Mouse (Mus musculus) testis, adult 2 months (tissue): Measurements from ENCODE around the gene Fbxo42.

Source experiments
- CTCF ChIP-seq: fragments of 200-500 bp; IDR thresholded peaks from 2 replicates; pipeline ENCODE4 v1.5.1; 2012; ENCODE audit warnings: low read depth, mild to moderate bottlenecking, inconsistent platforms, low read length, moderate library complexity; ENCODE audit not compliant: control insufficient read depth, insufficient read depth, insufficient replicate concordance
- POLR2A ChIP-seq: fragments of 200-500 bp; IDR thresholded peaks from 2 replicates; pipeline ENCODE4 v1.6.1; 2012; ENCODE audit warnings: low read depth, mild to moderate bottlenecking, inconsistent platforms, low read length, moderate library complexity; ENCODE audit not compliant: control insufficient read depth

GRCm38 (mm10) chr4:141248614-141248978, 100.9 kb downstream of the Fbxo42 start:
- TF ChIP-seq CTCF (no peak), POLR2A (no peak)
